Mouse (Mus musculus): ENCODE measurements around the gene Rbl1. TPM values are rescaled to one million over a fixed set of nuclear protein-coding genes. Genes with fewer than 3 reads are reported as not detected.

Gene Rbl1
- total and polyA plus RNA-seq, 3 experiments, result 17.8 to 18.1 TPM; not detected in 1

GRCm38 (mm10) chr2:157147397-157148020 lies 56.8 kb downstream of the Rbl1 start:
- DNase-seq (ENCODE audit: low read depth, low spot score), result no peak
- TF ChIP-seq ELF1 (IDR thresholded peaks at IDR 0.05; ENCODE audit: low read depth, low read length), result no peak
- TF ChIP-seq TAL1 (IDR thresholded peaks at IDR 0.05; ENCODE audit: low read length), result no peak
- no peak for TF ChIP-seq ZKSCAN1 (IDR thresholded peaks at IDR 0.05; ENCODE audit: low read depth, low read length)
- TF ChIP-seq RAD21 (IDR thresholded peaks at IDR 0.05; ENCODE audit: low read depth, low read length), result no peak
- TF ChIP-seq CHD1 (IDR thresholded peaks at IDR 0.05; ENCODE audit: low read depth, low read length), result no peak
- no peak for TF ChIP-seq RCOR1 (IDR thresholded peaks at IDR 0.05; ENCODE audit: low read depth, low read length)
- TF ChIP-seq CTCF (IDR thresholded peaks at IDR 0.05 in 2 of 3, conservative IDR thresholded peaks at IDR 0.05 in 1 of 3; ENCODE audit: control insufficient read depth in 1 of 3, insufficient read depth in 1 of 3, low read depth in 2 of 3, low read length in 3 of 3, poor library complexity in 1 of 3, severe bottlenecking in 1 of 3), result no peak
- TF ChIP-seq ETS1 (IDR thresholded peaks at IDR 0.05; ENCODE audit: low read depth, low read length), result no peak
- no peak for TF ChIP-seq POLR2AphosphoS2 (IDR thresholded peaks at IDR 0.05; ENCODE audit: low read length)
- no peak for TF ChIP-seq HCFC1 (IDR thresholded peaks at IDR 0.05; ENCODE audit: low read depth, low read length)
- no peak for TF ChIP-seq NRF1 (IDR thresholded peaks at IDR 0.05; ENCODE audit: insufficient read depth, low read depth, low read length, poor library complexity, severe bottlenecking)
- peaks cover 0 to 13% of the 10 kb centered on the region in 2 experiments; a peak in 3 of 4 replicates for H3K36me3 ChIP-seq (ENCODE audit: control insufficient read depth in 1 of 2, insufficient read depth in 2 of 2, low read length in 2 of 2)
- H3K9ac ChIP-seq (ENCODE audit: control insufficient read depth, low read depth, low read length, poor library complexity, severe bottlenecking), result no peak overlapping the region
- H3K27ac ChIP-seq (ENCODE audit: control insufficient read depth, low read depth, low read length), result no peak overlapping the region
- no peaks in the 10 kb centered on the region for H3K9me3 ChIP-seq (replicated peaks; ENCODE audit: insufficient read depth, low read length)
- H3K4me3 ChIP-seq (ENCODE audit: control insufficient read depth in 1 of 2, insufficient read depth in 1 of 2, low read depth in 2 of 2, low read length in 2 of 2), result no peak overlapping the region
- H3K79me2 ChIP-seq (ENCODE audit: control insufficient read depth, insufficient read depth, low read length, poor library complexity), result no peaks in the 10 kb centered on the region
- no peaks in the 10 kb centered on the region for H3K27me3 ChIP-seq (ENCODE audit: control insufficient read depth in 1 of 2, insufficient read depth in 2 of 2, low read length in 2 of 2)
- no peaks in the 10 kb centered on the region for H3K4me1 ChIP-seq (ENCODE audit: control insufficient read depth in 1 of 2, insufficient read depth in 2 of 2, low read length in 2 of 2)

GRCm38 (mm10) chr2:157145173-157145572 lies 59.2 kb downstream of the Rbl1 start:
- no peak overlapping the region for H3K27ac ChIP-seq (ENCODE audit: control insufficient read depth, low read depth, low read length)
- no peaks in the 10 kb centered on the region for H3K79me2 ChIP-seq (ENCODE audit: control insufficient read depth, insufficient read depth, low read length, poor library complexity)
- no peak for DNase-seq (ENCODE audit: low read depth, low spot score)
- no peak overlapping the region for H3K9ac ChIP-seq (ENCODE audit: control insufficient read depth, low read depth, low read length, poor library complexity, severe bottlenecking)
- TF ChIP-seq E2F4 (IDR thresholded peaks at IDR 0.05; ENCODE audit: borderline replicate concordance, low read depth, low read length), result no peak
- no peak for TF ChIP-seq MYB (IDR thresholded peaks at IDR 0.05; ENCODE audit: low read depth, low read length)
- no peak for TF ChIP-seq TAL1 (IDR thresholded peaks at IDR 0.05; ENCODE audit: low read length)
- TF ChIP-seq MAZ (IDR thresholded peaks at IDR 0.05; ENCODE audit: low read depth, low read length), result no peak
- TF ChIP-seq MEF2A (IDR thresholded peaks at IDR 0.05; ENCODE audit: extremely low read depth, insufficient replicate concordance, low read depth, low read length, poor library complexity, severe bottlenecking), result no peak
- no peak for TF ChIP-seq UBTF (IDR thresholded peaks at IDR 0.05; ENCODE audit: borderline replicate concordance, insufficient read depth, low read depth, low read length)
- TF ChIP-seq BHLHE40 (IDR thresholded peaks at IDR 0.05; ENCODE audit: borderline replicate concordance, low read depth, low read length), result no peak
- no peak for TF ChIP-seq ZKSCAN1 (IDR thresholded peaks at IDR 0.05; ENCODE audit: low read depth, low read length)
- no peak for TF ChIP-seq MAFK (IDR thresholded peaks at IDR 0.05; ENCODE audit: borderline replicate concordance, low read depth, low read length)
- TF ChIP-seq POLR2AphosphoS5 (IDR thresholded peaks at IDR 0.05; ENCODE audit: borderline replicate concordance, low read depth, low read length), result no peak
- no peak for TF ChIP-seq SIN3A (IDR thresholded peaks at IDR 0.05; ENCODE audit: low read length)
- no peak for TF ChIP-seq POLR2A (IDR thresholded peaks at IDR 0.05; ENCODE audit: control insufficient read depth in 1 of 2, insufficient read depth in 1 of 2, low read depth in 1 of 2, low read length in 2 of 2, poor library complexity in 1 of 2)
- no peak for TF ChIP-seq HCFC1 (IDR thresholded peaks at IDR 0.05; ENCODE audit: low read depth, low read length)
- TF ChIP-seq ELF1 (IDR thresholded peaks at IDR 0.05; ENCODE audit: low read depth, low read length), result no peak
- H3K27me3 ChIP-seq (ENCODE audit: control insufficient read depth in 1 of 2, insufficient read depth in 2 of 2, low read length in 2 of 2), result no peaks in the 10 kb centered on the region
- no peaks in the 10 kb centered on the region for H3K4me1 ChIP-seq (ENCODE audit: control insufficient read depth in 1 of 2, insufficient read depth in 2 of 2, low read length in 2 of 2)
- H3K9me3 ChIP-seq (replicated peaks; ENCODE audit: insufficient read depth, low read length), result no peaks in the 10 kb centered on the region
- no peak overlapping the region for H3K4me3 ChIP-seq (ENCODE audit: control insufficient read depth in 1 of 2, insufficient read depth in 1 of 2, low read depth in 2 of 2, low read length in 2 of 2)
- peaks cover 0 to 7% of the 10 kb centered on the region in 2 experiments for H3K36me3 ChIP-seq (ENCODE audit: control insufficient read depth in 1 of 2, insufficient read depth in 2 of 2, low read length in 2 of 2)

All from MEL (cell line).